Comparison of ENCODE assay signal across 9 mouse cellular contexts in the genomic region with DNA sequence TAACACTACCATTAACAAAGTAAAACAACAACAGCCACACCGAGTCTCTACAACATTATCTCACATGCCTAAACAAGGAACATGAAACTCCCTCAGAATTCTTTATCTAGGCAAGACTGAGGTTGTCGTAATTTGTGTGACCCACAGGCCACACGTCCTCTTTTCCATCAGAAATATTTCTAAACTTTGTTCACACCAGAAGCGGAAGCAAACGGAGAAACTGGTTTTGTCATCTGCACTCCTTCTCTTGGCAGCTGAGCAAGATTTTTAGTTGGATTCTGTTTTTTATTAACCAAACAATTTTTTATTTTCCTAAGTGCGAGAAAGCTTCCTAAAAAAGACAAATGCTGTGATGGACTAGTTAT.
DNase-seq lines count a peak whose midpoint lies in the region; ATAC-seq lines count a peak whose summit lies in the region.
"Had no signal": no experiment of that assay in that cellular context is flagged by ENCODE, and none has a peak within 500 bp of the region (broad histone marks: within the 10 kb centered on the region; RNA-seq: fewer than 3 reads in every experiment).

No protein-coding gene starts in this region.

- H3K4me2 ChIP-seq in forebrain, embryonic 12.5 days, result no peak overlapping the region
- no peak overlapping the region for H3K4me2 ChIP-seq in forebrain, embryonic 15.5 days (replicated peaks)
- 0 out of 2 replicates have a peak overlapping the region, but pooled peaks have one; percentile 10 for H3K4me2 ChIP-seq in liver, embryonic 15.5 days
- no peak overlapping the region for H3K4me2 ChIP-seq in liver, embryonic 12.5 days
- H3K4me2 ChIP-seq in intestine, embryonic 15.5 days (replicated peaks), result peak overlapping the region; percentile 40
- H3K4me2 ChIP-seq: limb, embryonic 13.5 days had no signal

- no peak overlapping the region for H3K4me3 ChIP-seq in forebrain, embryonic 12.5 days (replicated peaks)
- H3K4me3 ChIP-seq in forebrain, embryonic 15.5 days, result no peak overlapping the region
- H3K4me3 ChIP-seq in liver, embryonic 15.5 days (replicated peaks), result no peak overlapping the region
- H3K4me3 ChIP-seq in liver, embryonic 12.5 days, result no peak overlapping the region
- no peak overlapping the region for H3K4me3 ChIP-seq in intestine, embryonic 15.5 days (replicated peaks)
- H3K4me3 ChIP-seq: limb, embryonic 13.5 days had no signal

- no peak for ATAC-seq in forebrain, embryonic 12.5 days (ENCODE audit: low FRiP score)
- ATAC-seq in forebrain, embryonic 15.5 days (replicated peaks), result no peak
- no peak for ATAC-seq in liver, embryonic 15.5 days (ENCODE audit: insufficient read depth)
- no peak for ATAC-seq in liver, embryonic 12.5 days
- 0 out of 2 replicates have a peak, but pooled peaks have one; percentile 19 for ATAC-seq in intestine, embryonic 15.5 days

- no peaks in the 10 kb centered on the region for H3K27me3 ChIP-seq in forebrain, embryonic 12.5 days
- H3K27me3 ChIP-seq in forebrain, embryonic 15.5 days, result no peaks in the 10 kb centered on the region
- no peaks in the 10 kb centered on the region for H3K27me3 ChIP-seq in liver, embryonic 15.5 days
- no peaks in the 10 kb centered on the region for H3K27me3 ChIP-seq in liver, embryonic 12.5 days (replicated peaks)
- H3K27me3 ChIP-seq in intestine, embryonic 15.5 days (replicated peaks), result no peaks in the 10 kb centered on the region
- H3K27me3 ChIP-seq: limb, embryonic 13.5 days had no signal

- WGBS in forebrain, embryonic 12.5 days, result 56% methylated on average over 6 of the region's 6 CpGs
- WGBS in forebrain, embryonic 15.5 days, result 52% methylated on average over 6 of the region's 6 CpGs
- WGBS in liver, embryonic 15.5 days (ENCODE audit: insufficient replicate concordance), result 44% methylated on average over 6 of the region's 6 CpGs
- 46% methylated on average over 6 of the region's 6 CpGs for WGBS in liver, embryonic 12.5 days (ENCODE audit: insufficient replicate concordance)
- WGBS in intestine, embryonic 15.5 days, result 21% methylated on average over 6 of the region's 6 CpGs

- peak; percentile 20 to 25 for DNase-seq in monocyte, adult 2 months (ENCODE audit: low read depth in 1 of 2, low spot score in 2 of 2)
- DNase-seq in ovary, adult 18-20 months (ENCODE audit: low spot score), result no peak
- DNase-seq in embryo, embryonic 9.5 days (ENCODE audit: extremely low spot score), result no peak

- H3K9ac ChIP-seq in forebrain, embryonic 12.5 days, result no peak overlapping the region
- H3K9ac ChIP-seq in forebrain, embryonic 15.5 days (replicated peaks), result no peak overlapping the region
- H3K9ac ChIP-seq in liver, embryonic 15.5 days, result no peak overlapping the region
- H3K9ac ChIP-seq in liver, embryonic 12.5 days, result no peak overlapping the region
- H3K9ac ChIP-seq in intestine, embryonic 15.5 days, result no peak overlapping the region
- H3K9ac ChIP-seq: limb, embryonic 13.5 days had no signal

- no peaks in the 10 kb centered on the region for H3K9me3 ChIP-seq in forebrain, embryonic 12.5 days
- no peaks in the 10 kb centered on the region for H3K9me3 ChIP-seq in forebrain, embryonic 15.5 days
- no peaks in the 10 kb centered on the region for H3K9me3 ChIP-seq in liver, embryonic 15.5 days (replicated peaks)
- H3K9me3 ChIP-seq in liver, embryonic 12.5 days (replicated peaks), result no peaks in the 10 kb centered on the region
- H3K9me3 ChIP-seq in intestine, embryonic 15.5 days, result no peaks in the 10 kb centered on the region
- H3K9me3 ChIP-seq: limb, embryonic 13.5 days had no signal

- H3K4me1 ChIP-seq in forebrain, embryonic 12.5 days, result peaks cover 34% of the 10 kb centered on the region
- peaks cover 33% of the 10 kb centered on the region for H3K4me1 ChIP-seq in forebrain, embryonic 15.5 days
- 0 out of 2 replicates have a peak, but pooled peaks cover 5% of the 10 kb centered on the region for H3K4me1 ChIP-seq in liver, embryonic 15.5 days (replicated peaks)
- H3K4me1 ChIP-seq in liver, embryonic 12.5 days, result no peaks in the 10 kb centered on the region
- peaks cover 18% of the 10 kb centered on the region for H3K4me1 ChIP-seq in intestine, embryonic 15.5 days (replicated peaks)

- no peaks in the 10 kb centered on the region for H3K36me3 ChIP-seq in forebrain, embryonic 12.5 days (replicated peaks)
- H3K36me3 ChIP-seq in forebrain, embryonic 15.5 days, result no peaks in the 10 kb centered on the region
- H3K36me3 ChIP-seq in liver, embryonic 15.5 days (replicated peaks), result no peaks in the 10 kb centered on the region
- H3K36me3 ChIP-seq in liver, embryonic 12.5 days, result no peaks in the 10 kb centered on the region
- no peaks in the 10 kb centered on the region for H3K36me3 ChIP-seq in intestine, embryonic 15.5 days
- H3K36me3 ChIP-seq: limb, embryonic 13.5 days had no signal

- 0 out of 2 replicates have a peak overlapping the region, but pooled peaks have one; percentile 50 for H3K27ac ChIP-seq in forebrain, embryonic 12.5 days
- H3K27ac ChIP-seq in forebrain, embryonic 15.5 days (replicated peaks), result no peak overlapping the region
- H3K27ac ChIP-seq in liver, embryonic 15.5 days (replicated peaks), result 0 out of 2 replicates have a peak overlapping the region, but pooled peaks have one; percentile 24
- H3K27ac ChIP-seq in liver, embryonic 12.5 days, result no peak overlapping the region
- peak overlapping the region; percentile 1 for H3K27ac ChIP-seq in intestine, embryonic 15.5 days

Comparison
In these comparisons a context has a peak if more than half of its experiments do, and no peak if none do; other contexts are left out.
1. H3K27ac ChIP-seq: peak in forebrain, embryonic 12.5 days (single experiment), liver, embryonic 15.5 days (single experiment) and intestine, embryonic 15.5 days (single experiment); none in forebrain, embryonic 15.5 days (single experiment) and liver, embryonic 12.5 days (single experiment).
2. H3K4me2 ChIP-seq: peak in liver, embryonic 15.5 days (single experiment) and intestine, embryonic 15.5 days (single experiment); none in forebrain, embryonic 12.5 days (single experiment), forebrain, embryonic 15.5 days (single experiment) and liver, embryonic 12.5 days (single experiment).
3. DNase-seq: peak in monocyte, adult 2 months (2 of 2); none in ovary, adult 18-20 months (single experiment) and embryo, embryonic 9.5 days (single experiment).